26 mouse cellular contexts compared by ENCODE assay signal in the genomic region with DNA sequence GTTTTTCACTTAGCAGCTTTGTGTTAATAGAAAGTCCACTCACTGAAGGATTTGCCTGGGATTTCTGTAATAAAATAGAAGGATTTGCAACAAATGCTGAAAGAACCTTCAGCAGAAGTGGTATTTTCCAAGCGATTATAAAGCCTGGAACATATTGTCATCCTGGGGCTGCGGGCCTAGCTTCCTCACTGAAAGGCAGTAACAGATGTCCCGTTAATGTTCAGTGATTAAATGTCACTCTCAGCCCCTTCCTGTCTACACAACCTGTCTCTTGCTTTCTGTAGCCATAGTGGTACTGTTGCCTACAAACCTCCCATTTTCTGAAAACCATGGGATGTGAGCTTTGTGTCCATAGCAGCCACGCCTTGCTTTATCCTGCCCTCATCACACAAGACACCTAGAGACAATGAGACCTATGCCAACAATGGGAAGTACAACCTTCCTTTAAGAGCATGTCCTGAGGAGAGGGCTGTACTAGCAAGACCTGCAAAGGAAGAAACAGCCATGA. TPM values are rescaled to one million over a fixed set of nuclear protein-coding genes. Genes with fewer than 3 reads are reported as not detected.
"Had no signal": no experiment of that assay in that cellular context is flagged by ENCODE, and none has a peak within 500 bp of the region (broad histone marks: within the 10 kb centered on the region; RNA-seq: fewer than 3 reads in every experiment).

No protein-coding gene starts in this region.

- H3K4me2 ChIP-seq: lung, embryonic 14.5 days; midbrain, embryonic 12.5 days had no signal

- H3K9me3 ChIP-seq: midbrain, embryonic 12.5 days had no signal

- H3K9ac ChIP-seq: liver, embryonic 14.5 days; liver, postnatal 0 days; lung, embryonic 14.5 days; midbrain, embryonic 12.5 days had no signal

- H3K27ac ChIP-seq: left cerebral cortex, adult 2 months; liver, embryonic 14.5 days; macrophage; midbrain, embryonic 12.5 days; stomach, postnatal 0 days had no signal

- H3K4me1 ChIP-seq: midbrain, embryonic 12.5 days had no signal

- H3K4me3 ChIP-seq: left cerebral cortex, adult 2 months; midbrain, embryonic 12.5 days; myocyte had no signal

- H3K27me3 ChIP-seq: midbrain, embryonic 12.5 days had no signal

- ATAC-seq: intestine, embryonic 16.5 days; liver, postnatal 0 days; lung, postnatal 0 days; midbrain, embryonic 16.5 days had no signal

- H3K36me3 ChIP-seq: midbrain, embryonic 12.5 days had no signal

- DNase-seq: kidney, adult 18-20 months; kidney, adult 9 months; kidney, postnatal 14 days; kidney, postnatal 4 days; liver, postnatal 0 days; lung, embryonic 14.5 days; thymus, postnatal 25 days had no signal

RNA-seq across cellular contexts. Expression of gene Vsx1, which starts 23.1 kb away (rescaled TPM):
- total RNA-seq: left cerebral cortex, postnatal 10 days; liver, adult 2 months; megakaryocyte, adult 5-6 weeks; monocyte, adult 5-6 weeks had no signal
- polyA plus RNA-seq: intestine, embryonic 16.5 days; kidney, embryonic 16.5 days; limb, embryonic 11.5 days; liver, adult 2 months; liver, embryonic 14.5 days; liver, postnatal 0 days; lung, embryonic 14.5 days; lung, postnatal 0 days; macrophage; myocyte; small intestine, adult 2 months; spleen, adult 2 months; stomach, embryonic 14.5 days; stomach, postnatal 0 days; thymus, postnatal 0 days had no signal

RNA-seq across cellular contexts. Expression of gene Acss1, which starts 43.9 kb away (rescaled TPM):
- polyA plus RNA-seq: myocyte had no signal
